Mouse (Mus musculus): ENCODE measurements at regions not wholly inside any gene's neighbourhood (a gene's known extent, or its start where the extent isn't known, plus 50 kb on each side); places are given as distances from the start of the nearest gene placed in this dataset.

GRCm38 (mm10) chr3:18989577-18990240 is 638.8 kb downstream of the 1700064H15Rik start:
- Histone ChIP-seq H3K27me3 (replicated peaks; ENCODE audit: control insufficient read depth, insufficient read depth, low read length) (no peaks in the 10 kb centered on the region), H3K9ac (replicated peaks; ENCODE audit: low read depth, low read length) (no peak overlapping the region), H3K4me1 (replicated peaks; ENCODE audit: control insufficient read depth, insufficient read depth, low read length) (0 out of 2 replicates have a peak, but pooled peaks cover 2% of the 10 kb centered on the region), H3K36me3 (ENCODE audit: control insufficient read depth, insufficient read depth) (no peaks in the 10 kb centered on the region), H3K4me2 (ENCODE audit: low read length) (no peak overlapping the region), H3K4me3 (replicated peaks; ENCODE audit: low read length) (no peak overlapping the region), H3K27ac (ENCODE audit: low read length) (no peak overlapping the region), H3K9me3 (ENCODE audit: control insufficient read depth, low read length) (no peaks in the 10 kb centered on the region)
- peak; percentile 92 for ATAC-seq
- WGBS: 36% methylated on average over 13 of the region's 13 CpGs

- 83% methylated on average over 5 of the region's 5 CpGs for WGBS
Measured at GRCm38 (mm10) chr3:19000179-19000578, 628.3 kb downstream of the 1700064H15Rik start.

GRCm38 (mm10) chr3:19002056-19002455 is 626.4 kb downstream of the 1700064H15Rik start:
- Histone ChIP-seq H3K36me3 (ENCODE audit: control insufficient read depth, insufficient read depth) (no peaks in the 10 kb centered on the region), H3K9me3 (ENCODE audit: control insufficient read depth, low read length) (no peaks in the 10 kb centered on the region), H3K4me1 (replicated peaks; ENCODE audit: control insufficient read depth, insufficient read depth, low read length) (peaks cover 5% of the 10 kb centered on the region), H3K27ac (ENCODE audit: low read length) (no peak overlapping the region), H3K4me2 (ENCODE audit: low read length) (no peak overlapping the region), H3K4me3 (replicated peaks; ENCODE audit: low read length) (no peak overlapping the region), H3K9ac (replicated peaks; ENCODE audit: low read depth, low read length) (no peak overlapping the region), H3K27me3 (replicated peaks; ENCODE audit: control insufficient read depth, insufficient read depth, low read length) (no peaks in the 10 kb centered on the region)
- peak; percentile 26; the same call in 1 of the 2 replicates for ATAC-seq
- WGBS: 28% methylated on average over 7 of the region's 7 CpGs

More at GRCm38 (mm10) chr3:19000179-19000578, 628.3 kb downstream of the 1700064H15Rik start:
- Histone ChIP-seq H3K4me3 (replicated peaks; ENCODE audit: low read length) (no peak overlapping the region), H3K4me1 (replicated peaks; ENCODE audit: control insufficient read depth, insufficient read depth, low read length) (peaks cover 5% of the 10 kb centered on the region), H3K9ac (replicated peaks; ENCODE audit: low read depth, low read length) (no peak overlapping the region), H3K36me3 (ENCODE audit: control insufficient read depth, insufficient read depth) (no peaks in the 10 kb centered on the region), H3K9me3 (ENCODE audit: control insufficient read depth, low read length) (no peaks in the 10 kb centered on the region), H3K27ac (ENCODE audit: low read length) (no peak overlapping the region), H3K27me3 (replicated peaks; ENCODE audit: control insufficient read depth, insufficient read depth, low read length) (no peaks in the 10 kb centered on the region), H3K4me2 (ENCODE audit: low read length) (no peak overlapping the region)
- ATAC-seq: no peak

- no peaks in the 10 kb centered on the region for H3K36me3 ChIP-seq (ENCODE audit: control insufficient read depth, insufficient read depth)
- no peak overlapping the region for H3K4me2 ChIP-seq (ENCODE audit: low read length)
- peaks cover 5% of the 10 kb centered on the region for H3K4me1 ChIP-seq (replicated peaks; ENCODE audit: control insufficient read depth, insufficient read depth, low read length)
- H3K27me3 ChIP-seq (replicated peaks; ENCODE audit: control insufficient read depth, insufficient read depth, low read length): no peaks in the 10 kb centered on the region
- 61% methylated on average over 1 of the region's 1 CpGs for WGBS
- H3K4me3 ChIP-seq (replicated peaks; ENCODE audit: low read length): no peak overlapping the region
- no peak overlapping the region for H3K9ac ChIP-seq (replicated peaks; ENCODE audit: low read depth, low read length)
- H3K9me3 ChIP-seq (ENCODE audit: control insufficient read depth, low read length): no peaks in the 10 kb centered on the region
- H3K27ac ChIP-seq (ENCODE audit: low read length): no peak overlapping the region
- ATAC-seq: peak; percentile 66
Measured at GRCm38 (mm10) chr3:19004792-19005191, 623.7 kb downstream of the 1700064H15Rik start.

- H3K4me1 ChIP-seq (replicated peaks; ENCODE audit: control insufficient read depth, insufficient read depth, low read length): no peaks in the 10 kb centered on the region
- 0 out of 2 replicates have a peak, but pooled peaks cover 3% of the 10 kb centered on the region for H3K9me3 ChIP-seq (ENCODE audit: control insufficient read depth, low read length)
- WGBS: 60% methylated on average over 3 of the region's 3 CpGs
- ATAC-seq: no peak
- no peaks in the 10 kb centered on the region for H3K27me3 ChIP-seq (replicated peaks; ENCODE audit: control insufficient read depth, insufficient read depth, low read length)
- H3K9ac ChIP-seq (replicated peaks; ENCODE audit: low read depth, low read length): no peak overlapping the region
- H3K4me2 ChIP-seq (ENCODE audit: low read length): no peak overlapping the region
- no peaks in the 10 kb centered on the region for H3K36me3 ChIP-seq (ENCODE audit: control insufficient read depth, insufficient read depth)
- no peak overlapping the region for H3K27ac ChIP-seq (ENCODE audit: low read length)
- no peak overlapping the region for H3K4me3 ChIP-seq (replicated peaks; ENCODE audit: low read length)
Measured at GRCm38 (mm10) chr3:19044566-19044965, 583.9 kb downstream of the 1700064H15Rik start.

GRCm38 (mm10) chr3:19045933-19046332 is 582.5 kb downstream of the 1700064H15Rik start:
- no peaks in the 10 kb centered on the region for H3K27me3 ChIP-seq (replicated peaks; ENCODE audit: control insufficient read depth, insufficient read depth, low read length)
- H3K4me2 ChIP-seq (ENCODE audit: low read length): no peak overlapping the region
- H3K4me3 ChIP-seq (replicated peaks; ENCODE audit: low read length): no peak overlapping the region
- no peak overlapping the region for H3K27ac ChIP-seq (ENCODE audit: low read length)
- ATAC-seq: no peak
- H3K4me1 ChIP-seq (replicated peaks; ENCODE audit: control insufficient read depth, insufficient read depth, low read length): no peaks in the 10 kb centered on the region
- 0 out of 2 replicates have a peak, but pooled peaks cover 3% of the 10 kb centered on the region for H3K9me3 ChIP-seq (ENCODE audit: control insufficient read depth, low read length)
- no peak overlapping the region for H3K9ac ChIP-seq (replicated peaks; ENCODE audit: low read depth, low read length)
- H3K36me3 ChIP-seq (ENCODE audit: control insufficient read depth, insufficient read depth): no peaks in the 10 kb centered on the region

- H3K4me3 ChIP-seq (replicated peaks; ENCODE audit: low read length): no peak overlapping the region
- H3K9me3 ChIP-seq (ENCODE audit: control insufficient read depth, low read length): 0 out of 2 replicates have a peak, but pooled peaks cover 3% of the 10 kb centered on the region
- H3K27ac ChIP-seq (ENCODE audit: low read length): no peak overlapping the region
- no peak for ATAC-seq
- H3K27me3 ChIP-seq (replicated peaks; ENCODE audit: control insufficient read depth, insufficient read depth, low read length): no peaks in the 10 kb centered on the region
- H3K4me2 ChIP-seq (ENCODE audit: low read length): no peak overlapping the region
- no peaks in the 10 kb centered on the region for H3K4me1 ChIP-seq (replicated peaks; ENCODE audit: control insufficient read depth, insufficient read depth, low read length)
- H3K9ac ChIP-seq (replicated peaks; ENCODE audit: low read depth, low read length): no peak overlapping the region
- no peaks in the 10 kb centered on the region for H3K36me3 ChIP-seq (ENCODE audit: control insufficient read depth, insufficient read depth)
- 34% methylated on average over 1 of the region's 1 CpGs for WGBS
Measured at GRCm38 (mm10) chr3:19046610-19047009, 581.9 kb downstream of the 1700064H15Rik start.

- Histone ChIP-seq H3K4me3 (replicated peaks; ENCODE audit: low read length) (no peak overlapping the region), H3K9me3 (ENCODE audit: control insufficient read depth, low read length) (no peaks in the 10 kb centered on the region), H3K4me1 (replicated peaks; ENCODE audit: control insufficient read depth, insufficient read depth, low read length) (peaks cover 3% of the 10 kb centered on the region; the same call in 1 of the 2 replicates), H3K9ac (replicated peaks; ENCODE audit: low read depth, low read length) (no peak overlapping the region), H3K27me3 (replicated peaks; ENCODE audit: control insufficient read depth, insufficient read depth, low read length) (no peaks in the 10 kb centered on the region), H3K27ac (ENCODE audit: low read length) (no peak overlapping the region), H3K36me3 (ENCODE audit: control insufficient read depth, insufficient read depth) (no peaks in the 10 kb centered on the region), H3K4me2 (ENCODE audit: low read length) (no peak overlapping the region)
- 70% methylated on average over 3 of the region's 3 CpGs for WGBS
- no peak for ATAC-seq
Measured at GRCm38 (mm10) chr3:19055961-19056360, 572.5 kb downstream of the 1700064H15Rik start.

- Histone ChIP-seq H3K36me3 (ENCODE audit: control insufficient read depth, insufficient read depth) (no peaks in the 10 kb centered on the region), H3K9me3 (ENCODE audit: control insufficient read depth, low read length) (no peaks in the 10 kb centered on the region), H3K4me1 (replicated peaks; ENCODE audit: control insufficient read depth, insufficient read depth, low read length) (peaks cover 3% of the 10 kb centered on the region; the same call in 1 of the 2 replicates), H3K4me3 (replicated peaks; ENCODE audit: low read length) (no peak overlapping the region), H3K4me2 (ENCODE audit: low read length) (no peak overlapping the region), H3K27me3 (replicated peaks; ENCODE audit: control insufficient read depth, insufficient read depth, low read length) (no peaks in the 10 kb centered on the region), H3K27ac (ENCODE audit: low read length) (no peak overlapping the region), H3K9ac (replicated peaks; ENCODE audit: low read depth, low read length) (no peak overlapping the region)
- no peak for ATAC-seq
- 18% methylated on average over 9 of the region's 9 CpGs for WGBS
Measured at GRCm38 (mm10) chr3:19056623-19057022, 571.9 kb downstream of the 1700064H15Rik start.

Data from forebrain, embryonic 16.5 days (tissue).